Mouse (Mus musculus): ENCODE measurements around the gene Lrrc46.
A peak's percentile ranks its signal among the peaks of the same experiment; 100 is the strongest.

The Lrrc46 gene

DNA sequence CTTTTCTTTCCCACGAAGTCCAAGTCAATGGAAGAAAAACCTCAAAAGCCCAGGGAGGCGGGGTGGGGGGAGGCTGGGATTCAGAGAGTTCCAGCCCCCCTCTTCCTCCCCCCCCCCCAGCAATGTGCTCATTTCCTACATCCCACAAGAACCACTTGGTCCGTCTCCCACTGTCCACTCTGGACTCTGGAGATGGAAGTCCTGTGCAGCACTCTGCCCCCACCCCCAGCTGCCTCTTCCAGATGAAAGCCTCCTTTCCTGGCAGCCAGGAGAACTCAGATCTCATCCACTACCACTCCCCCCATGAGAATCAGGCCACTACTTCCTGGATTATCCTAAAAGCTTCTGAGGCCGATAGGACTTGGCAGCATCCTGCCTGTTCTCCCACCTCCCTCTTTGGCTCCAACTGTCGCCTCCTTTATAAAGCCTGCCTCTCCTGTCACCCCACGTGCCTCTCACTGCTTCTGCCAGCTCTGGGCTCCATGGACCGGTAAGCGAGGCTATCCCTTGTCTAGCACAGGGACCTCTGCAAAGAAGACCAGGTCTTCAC, 28.0 kb downstream of the Lrrc46 start, which contains the start of gene Sp6:
Gene Sp6, plus strand, starts transcription at position 274 of the 550 bp plus-strand sequence.
- no peak for DNase-seq (ENCODE audit: low read depth)

DNA sequence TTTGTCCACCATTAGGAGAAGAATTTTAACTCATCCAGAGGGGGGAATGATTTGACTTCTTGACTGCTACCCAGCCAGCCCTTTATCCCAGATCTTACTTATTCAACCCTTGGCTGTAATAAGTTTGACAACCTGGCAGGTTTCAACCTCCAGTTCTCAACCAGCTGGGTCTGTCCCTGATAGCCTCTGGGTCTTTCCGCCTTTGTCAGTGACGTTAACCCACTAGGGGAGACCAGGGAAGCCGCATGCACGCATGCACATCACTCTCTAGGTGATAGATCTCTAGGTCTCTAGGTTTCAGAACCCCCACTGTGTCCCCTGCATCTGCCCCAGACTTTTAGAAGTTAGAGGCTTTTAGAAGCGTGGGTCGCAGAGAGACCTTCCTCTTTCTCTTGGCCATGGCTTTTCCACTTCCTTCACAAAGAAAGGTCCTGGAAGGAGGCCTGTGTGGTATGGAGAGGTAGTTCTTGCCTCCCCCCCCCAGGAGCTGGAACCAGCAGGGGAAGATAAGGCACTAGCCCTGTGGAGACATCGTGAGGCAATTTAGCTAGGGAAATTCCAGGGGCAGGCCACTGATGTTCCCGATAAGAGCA, 31.9 kb downstream of the Lrrc46 start:
- DNase-seq (ENCODE audit: low read depth): no peak

DNA sequence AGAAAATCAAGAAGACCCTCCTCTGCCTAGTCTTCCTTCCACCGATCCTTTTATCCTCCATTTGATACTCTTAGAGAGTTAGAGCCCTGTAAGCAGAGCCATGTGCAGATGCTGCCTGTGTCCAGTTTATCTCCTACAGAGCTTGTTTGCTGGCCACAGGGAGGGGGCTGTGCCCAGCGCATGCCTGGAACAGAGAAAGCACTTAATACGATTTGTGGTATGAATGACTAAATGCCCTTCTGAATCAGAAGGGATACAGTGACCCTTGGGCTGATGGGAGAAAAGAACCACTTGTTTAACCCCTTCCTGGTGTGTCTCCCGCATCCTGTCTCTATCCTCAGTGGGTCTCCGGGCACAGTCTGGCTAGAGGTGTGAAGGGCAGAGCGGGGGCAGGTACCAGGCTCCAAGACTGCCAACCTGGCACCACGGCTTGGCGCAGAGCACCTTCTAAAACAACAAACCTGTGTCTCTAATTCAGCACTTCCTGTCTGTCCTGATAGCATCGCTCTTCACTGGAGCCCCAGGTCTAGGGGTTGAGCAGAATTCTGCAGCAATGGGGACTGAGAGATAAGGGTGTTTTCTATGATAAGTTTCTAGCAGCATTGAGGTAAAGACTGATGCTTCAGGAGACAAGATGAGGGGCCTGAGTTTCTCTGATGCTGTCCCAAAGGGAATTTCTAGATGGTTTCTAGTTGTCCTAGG, 34.0 kb downstream of the Lrrc46 start:
- DNase-seq (ENCODE audit: low read depth): peak; percentile 80

DNA sequence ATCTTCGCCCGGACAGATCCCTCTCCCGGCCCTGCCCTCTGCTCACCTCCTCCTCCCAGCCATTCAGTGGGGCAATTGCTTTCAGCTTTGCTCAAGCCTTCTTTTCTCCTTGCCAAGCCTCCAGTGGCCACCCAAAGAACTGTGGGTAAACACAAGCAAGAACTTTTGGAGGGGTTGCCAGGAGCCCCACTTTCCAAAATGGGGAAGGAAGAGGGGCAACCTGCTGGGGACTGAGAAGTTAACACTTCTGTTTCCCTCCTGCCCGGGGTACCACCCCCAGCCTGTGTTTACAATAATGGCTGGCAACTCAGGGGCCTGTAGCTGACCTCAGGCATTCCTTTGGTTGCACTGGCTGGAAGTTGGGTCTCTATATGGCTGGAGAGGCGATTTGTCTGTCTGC, 38.0 kb downstream of the Lrrc46 start:
- DNase-seq (ENCODE audit: low read depth): no peak

DNA sequence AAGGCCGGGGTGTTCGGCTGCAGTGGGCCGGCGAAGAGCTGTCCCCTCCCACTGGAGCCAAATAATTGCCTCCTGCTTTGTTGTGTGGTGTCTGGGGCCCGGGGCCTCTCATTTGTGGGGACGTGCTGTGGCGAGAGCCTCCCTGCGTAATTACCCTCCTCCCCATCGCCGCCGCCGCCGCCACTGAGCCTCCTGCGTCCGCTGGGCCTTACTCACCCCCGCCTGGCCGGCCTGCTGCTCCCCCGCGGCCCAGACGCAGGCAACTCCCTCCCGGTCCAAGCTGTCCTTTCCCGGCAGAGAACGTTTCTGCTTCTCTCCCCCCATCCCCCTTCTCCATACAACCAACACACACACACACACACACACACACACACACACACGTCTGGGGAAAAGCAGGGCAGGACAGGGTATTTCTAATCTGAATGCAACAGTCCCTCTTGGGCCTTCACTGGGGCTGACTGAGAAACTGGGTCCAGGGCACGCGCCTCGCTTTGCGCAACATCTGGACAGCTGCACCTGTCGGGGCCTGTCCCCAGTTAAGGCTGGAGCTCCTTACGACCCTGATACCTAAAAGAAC, 43.7 kb downstream of the Lrrc46 start:
- DNase-seq (ENCODE audit: low read depth): no peak

DNA sequence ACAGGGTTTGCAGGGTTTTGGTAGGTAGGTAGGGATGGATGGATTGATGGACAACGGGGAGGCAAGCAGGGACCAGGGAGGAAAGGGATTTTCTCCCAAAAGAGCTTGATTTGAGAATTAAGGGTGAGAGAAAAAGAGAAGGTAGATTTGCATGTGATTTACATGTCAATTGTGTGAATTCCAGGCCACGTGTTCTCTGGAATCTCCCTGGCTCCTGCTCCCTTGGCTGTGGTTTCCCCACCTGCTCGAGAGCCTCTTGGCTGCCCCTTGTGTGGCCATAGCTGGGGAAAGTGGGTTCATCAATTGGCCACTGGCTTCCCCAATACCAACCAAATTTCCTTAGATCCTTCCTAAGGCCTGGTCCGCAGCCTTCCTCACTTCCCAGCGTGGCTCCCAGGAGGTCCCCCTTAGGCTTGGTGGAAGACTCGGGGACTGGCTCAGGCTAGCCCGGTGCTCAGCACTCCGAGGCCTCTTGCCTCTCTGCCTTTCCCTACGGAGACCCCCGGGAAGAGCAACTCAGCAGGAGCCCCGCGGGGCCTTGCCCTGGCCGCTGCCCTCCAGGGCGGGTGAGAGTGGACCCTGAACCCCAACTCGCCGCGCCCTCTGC, 44.3 kb downstream of the Lrrc46 start:
- no peak for DNase-seq (ENCODE audit: low read depth)

DNA sequence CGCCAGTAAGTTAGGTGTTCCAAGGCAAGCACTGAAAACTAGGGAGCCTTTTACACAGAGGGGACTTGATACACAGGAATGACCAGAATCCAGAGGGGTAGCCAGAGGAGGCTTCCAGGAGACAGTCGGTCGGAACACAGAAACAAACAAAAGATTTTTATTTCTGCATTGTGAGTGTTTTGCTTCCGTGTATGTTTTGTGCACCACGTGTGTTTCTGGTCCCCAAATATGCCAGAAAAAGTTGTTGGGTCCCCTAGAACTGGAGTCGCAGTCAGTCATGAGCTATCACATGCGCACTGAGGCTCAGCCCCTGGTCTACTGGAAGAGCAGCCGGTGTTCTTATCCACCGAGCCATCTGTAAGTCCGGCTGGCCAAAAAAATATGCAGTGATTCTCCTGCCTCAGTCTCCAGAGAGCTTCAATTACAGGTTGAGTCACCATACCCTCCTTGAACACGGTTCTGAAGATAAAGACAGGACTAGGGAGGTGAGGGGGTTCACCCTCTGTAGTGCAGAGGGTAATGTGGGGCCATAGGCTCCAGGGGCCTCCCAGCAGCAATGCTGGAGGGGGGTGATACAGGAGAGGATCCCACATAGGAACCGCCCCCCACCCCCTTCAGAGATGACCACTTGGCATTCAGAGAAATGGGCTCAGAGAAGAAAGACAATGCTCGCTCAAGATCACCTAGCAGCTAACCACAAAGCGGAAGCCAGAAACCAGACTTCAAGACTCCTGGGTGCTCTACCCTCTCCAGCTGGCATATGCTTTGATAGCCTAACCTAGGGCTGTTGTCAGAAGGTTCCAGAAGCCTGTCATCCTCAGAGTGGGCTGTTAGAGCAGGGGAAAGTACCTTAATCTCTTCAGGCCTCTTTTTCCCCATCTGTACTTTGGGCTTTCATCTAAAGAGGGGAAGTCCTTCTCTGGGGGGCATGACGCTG, 45.1 kb downstream of the Lrrc46 start:
- no peak for DNase-seq (ENCODE audit: low read depth)

DNA sequence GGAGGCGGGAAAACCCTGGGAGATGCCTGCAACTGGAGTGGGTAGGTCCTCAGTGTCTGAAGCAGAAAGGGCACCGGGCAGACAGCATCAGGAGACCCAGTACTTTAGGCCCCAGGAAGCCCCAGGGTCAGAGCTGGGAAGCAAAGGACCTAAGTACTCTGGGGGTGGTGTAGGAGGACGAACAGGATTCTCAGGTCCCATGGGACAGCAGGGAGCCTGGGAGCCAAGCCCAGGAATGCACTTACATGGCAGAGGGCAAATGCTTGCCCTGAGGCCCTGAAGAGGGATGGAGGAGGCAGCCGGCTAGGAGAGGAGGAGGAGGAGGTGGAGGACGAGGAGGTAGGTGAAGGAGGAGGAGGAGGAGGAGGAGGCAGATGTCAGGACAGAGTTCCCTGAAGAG, 46.2 kb downstream of the Lrrc46 start:
- DNase-seq (ENCODE audit: low read depth): peak; percentile 70

DNA sequence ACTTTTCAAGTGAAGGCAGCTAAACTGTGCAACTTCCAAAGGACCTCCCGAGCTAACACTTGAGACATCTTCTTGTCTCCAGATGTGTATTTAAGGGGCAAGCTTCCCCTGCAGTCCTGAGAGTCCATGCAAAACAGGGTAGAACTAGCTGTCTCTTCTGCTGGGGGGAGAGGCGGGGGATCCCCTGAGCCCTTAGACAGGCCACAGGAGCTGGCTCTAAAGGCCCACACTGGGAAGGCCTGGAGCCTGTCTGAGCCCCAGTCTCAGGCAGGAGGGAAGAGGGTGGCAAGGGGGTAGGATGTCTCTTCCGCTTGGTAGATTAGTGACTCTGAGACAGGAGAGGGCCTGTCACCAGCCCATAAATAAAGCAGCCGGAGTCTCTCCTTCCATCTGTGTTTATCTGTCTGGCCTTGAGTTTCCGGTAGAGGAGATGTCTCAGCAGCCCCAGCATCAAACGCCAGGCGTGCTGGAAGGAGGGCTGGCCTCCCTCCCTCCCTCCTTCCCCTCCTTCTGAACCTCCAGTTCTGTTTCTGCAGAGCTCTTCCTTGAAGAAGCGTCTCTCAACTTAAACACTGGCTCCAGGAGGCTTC, 48.4 kb downstream of the Lrrc46 start:
- DNase-seq (ENCODE audit: low read depth): no peak

DNA sequence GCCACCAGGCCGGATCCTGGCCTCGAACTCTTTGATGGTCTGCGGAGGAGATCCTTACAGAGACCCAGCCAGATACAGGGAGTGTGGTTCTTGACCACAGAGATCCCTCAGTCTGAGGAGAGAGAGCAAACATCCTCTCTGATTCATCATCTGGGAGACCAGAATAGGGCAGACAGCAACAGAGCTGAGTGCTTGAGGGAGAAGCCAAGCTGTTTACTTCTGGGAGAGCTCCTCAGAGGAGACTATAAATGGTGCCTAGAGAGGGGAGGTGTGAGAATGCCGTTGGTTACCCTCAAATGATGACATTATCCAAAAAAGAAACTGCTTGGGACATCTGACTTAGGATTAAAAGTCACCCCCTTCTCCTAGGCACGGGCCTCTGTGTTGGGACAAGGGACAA, 49.7 kb downstream of the Lrrc46 start:
- DNase-seq (ENCODE audit: low read depth): no peak

DNA sequence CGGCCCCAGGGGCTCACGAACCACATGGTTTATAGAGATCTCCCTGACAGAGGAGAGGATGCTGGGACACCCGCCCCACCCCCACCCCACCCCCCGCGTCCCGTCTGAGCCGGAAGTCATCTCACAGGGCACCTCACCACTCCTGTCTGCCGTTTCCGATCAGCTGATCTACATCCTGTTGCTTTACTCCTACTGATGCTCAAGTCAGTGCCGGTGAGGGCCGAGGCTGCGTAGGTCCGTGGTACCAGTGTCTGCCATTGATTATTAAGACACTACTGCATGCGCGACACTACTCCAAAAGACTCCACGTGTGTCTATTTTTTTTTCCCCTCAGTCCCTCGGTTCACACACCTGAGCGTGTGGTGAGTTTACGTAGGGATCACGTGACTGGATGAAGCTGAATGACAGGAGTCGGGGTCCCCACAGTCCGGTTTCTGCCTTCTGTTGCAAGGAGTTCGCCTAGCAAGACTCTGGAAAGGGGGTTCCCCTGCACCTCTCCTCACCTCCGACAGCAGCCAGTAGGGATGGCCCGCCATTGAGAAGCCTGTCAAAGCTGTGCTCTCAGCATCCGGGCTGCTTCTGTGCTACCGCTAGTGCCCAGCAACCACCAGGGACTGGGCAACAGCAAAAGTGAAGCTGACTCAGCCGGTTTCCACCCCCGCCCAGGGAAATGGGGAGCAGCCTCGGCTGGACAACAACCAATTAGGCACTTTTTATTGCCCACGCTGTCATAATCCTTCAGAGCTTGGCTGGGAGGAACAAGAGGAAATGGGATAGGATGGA, 53.1 kb downstream of the Lrrc46 start:
- peak; percentile 72 for DNase-seq (ENCODE audit: low read depth)

DNA sequence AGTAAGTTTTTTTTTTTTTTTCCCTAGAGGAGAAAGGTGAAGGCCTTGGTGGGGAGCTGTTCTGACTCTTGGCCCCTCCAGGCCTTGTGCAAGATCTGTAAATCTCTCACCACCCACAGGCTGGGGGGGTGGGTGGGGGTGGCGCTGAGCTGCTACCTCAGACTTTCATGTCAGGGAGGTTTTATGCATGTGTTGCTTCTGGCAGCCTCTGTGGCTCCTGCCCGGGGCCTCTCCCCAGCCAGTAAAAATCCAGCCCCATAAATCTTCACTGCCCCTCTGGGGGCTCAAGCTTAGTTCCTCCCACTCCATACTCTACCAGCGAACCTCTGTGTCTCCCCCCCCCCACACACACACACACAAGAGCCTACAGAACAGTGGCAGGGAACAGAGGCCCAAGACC, 54.7 kb downstream of the Lrrc46 start:
- DNase-seq (ENCODE audit: low read depth): no peak

DNA sequence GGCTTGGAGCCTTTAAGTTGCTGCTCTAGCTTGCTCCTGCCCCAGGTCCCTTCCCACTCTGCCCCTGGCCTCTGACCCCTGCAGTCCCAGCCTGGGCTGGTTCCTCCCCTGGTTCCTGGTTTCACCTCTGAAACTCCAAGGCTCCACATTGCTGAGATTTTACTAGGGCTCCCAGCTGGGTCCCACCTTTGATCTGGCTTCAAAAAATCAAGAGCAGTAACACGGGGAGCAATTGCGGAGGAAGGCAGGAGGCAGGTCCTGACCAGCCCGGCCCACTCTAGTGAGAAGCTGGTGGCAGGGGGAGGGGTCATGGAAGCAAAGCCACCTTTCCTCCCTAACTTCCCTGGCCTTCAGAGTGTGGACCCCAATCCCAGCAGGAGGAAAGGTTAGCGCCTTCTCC, 56.3 kb downstream of the Lrrc46 start:
- DNase-seq (ENCODE audit: low read depth): no peak

Measured in NIH3T3 (cell line).